Mouse (Mus musculus) limb, embryonic 11.5 days (tissue): ENCODE data around the gene Icosl. TPM values are rescaled to one million over a fixed set of nuclear protein-coding genes. Genes with fewer than 3 reads are reported as not detected.

ENCODE experiments used
- ATAC-seq: fragments of 200-750 bp; cut with Nextera tagmentation; 2 replicates; pipeline ENCODE4 v1.8.0; 2017; ENCODE audit warnings: low read depth; ENCODE audit not compliant: insufficient number of reproducible peaks, low FRiP score, low TSS enrichment
- DNase-seq: peaks from one replicate; pipeline ENCODE4 v3.0.0-alpha.2; 2015; ENCODE audit warnings: low spot score
- H3K27ac ChIP-seq: fragments of 300-500 bp; sonication (generic); replicated peaks from 2 replicates; pipeline ENCODE4 v1.5.1; 2014; ENCODE audit warnings: low read depth, mild to moderate bottlenecking, low read length
- H3K27me3 ChIP-seq: fragments of 300-500 bp; sonication (generic); 2 replicates; pipeline ENCODE4 v1.6.1; 2014; ENCODE audit warnings: mild to moderate bottlenecking, low read length, mixed read lengths; ENCODE audit not compliant: control insufficient read depth, insufficient read depth
- H3K36me3 ChIP-seq: fragments of 300-500 bp; sonication (generic); 2 replicates; pipeline ENCODE4 v1.6.1; 2014; ENCODE audit warnings: mild to moderate bottlenecking, low read length, moderate library complexity, mixed read lengths; ENCODE audit not compliant: control insufficient read depth, insufficient read depth
- H3K4me1 ChIP-seq: fragments of 300-500 bp; sonication (generic); 2 replicates; pipeline ENCODE4 v1.6.1; 2014; ENCODE audit warnings: low read length, mixed read lengths; ENCODE audit not compliant: control insufficient read depth, insufficient read depth
- H3K4me2 ChIP-seq: fragments of 300-500 bp; sonication (generic); 2 replicates; pipeline ENCODE4 v1.6.1; 2014; ENCODE audit warnings: low read depth, mild to moderate bottlenecking, moderate library complexity; ENCODE audit not compliant: severe bottlenecking
- H3K4me3 ChIP-seq: fragments of 300-500 bp; sonication (generic); 2 replicates; pipeline ENCODE4 v1.5.1; 2014; ENCODE audit warnings: low read depth, low read length
- H3K9ac ChIP-seq: fragments of 300-500 bp; sonication (generic); 2 replicates; pipeline ENCODE4 v1.6.1; 2014; ENCODE audit warnings: mild to moderate bottlenecking, low read length
- H3K9me3 ChIP-seq: fragments of 300-500 bp; sonication (generic); 2 replicates; pipeline ENCODE4 v1.6.1; 2016; ENCODE audit warnings: low read length; ENCODE audit not compliant: control insufficient read depth
- WGBS: fragments of 180-500 bp; shearing (Covaris S2); extraction: QIAGEN DNeasy Blood & Tissue Kit; methylation state at CpG from one replicate; pipeline ENCODE4 v1.1.7; 2014; 5-methylcytosine and 5-hydroxymethylcytosine counted together
- polyA plus RNA-seq: library from polyadenylated mRNA; unstranded; fragments of >200 nt; fragmentation: Nextera tagmentation; extraction: Ambion mirVana; gene quantifications from 2 replicates; pipeline ENCODE4 v1.2.1, GENCODE M21; 2014

Gene Icosl
- polyA plus RNA-seq, 1 experiment from 2014 or later = 2.7 TPM

GRCm38 (mm10) chr10:78127931-78128330 lies 58.8 kb downstream of the Icosl start:
- no peaks in the 10 kb centered on the region for H3K27me3 ChIP-seq
- H3K4me2 ChIP-seq = no peak overlapping the region
- H3K36me3 ChIP-seq = no peaks in the 10 kb centered on the region
- WGBS = 31% methylated on average over 1 of the region's 1 CpGs
- no peaks in the 10 kb centered on the region for H3K9me3 ChIP-seq
- no peaks in the 10 kb centered on the region for H3K4me1 ChIP-seq
- no peak overlapping the region for H3K27ac ChIP-seq
- ATAC-seq (no peak), DNase-seq (no peak)
- no peak overlapping the region for H3K4me3 ChIP-seq
- no peak overlapping the region for H3K9ac ChIP-seq

- no peaks in the 10 kb centered on the region for H3K4me1 ChIP-seq
- H3K36me3 ChIP-seq = no peaks in the 10 kb centered on the region
- ATAC-seq = no peak
- H3K9me3 ChIP-seq = no peaks in the 10 kb centered on the region
- H3K9ac ChIP-seq = no peak overlapping the region
- no peaks in the 10 kb centered on the region for H3K27me3 ChIP-seq
- DNase-seq = no peak
- 92% methylated on average over 2 of the region's 2 CpGs for WGBS
- H3K4me3 ChIP-seq = no peak overlapping the region
- no peak overlapping the region for H3K27ac ChIP-seq
- H3K4me2 ChIP-seq = no peak overlapping the region
Observed at GRCm38 (mm10) chr10:78128647-78129046, 59.5 kb downstream of the Icosl start.

GRCm38 (mm10) chr10:78129423-78129822 lies 60.3 kb downstream of the Icosl start:
- H3K9ac ChIP-seq = no peak overlapping the region
- H3K4me1 ChIP-seq = no peaks in the 10 kb centered on the region
- ATAC-seq = no peak
- no peak overlapping the region for H3K27ac ChIP-seq
- no peak overlapping the region for H3K4me2 ChIP-seq
- 48% methylated on average over 11 of the region's 11 CpGs for WGBS
- H3K9me3 ChIP-seq = no peaks in the 10 kb centered on the region
- no peak for DNase-seq
- H3K4me3 ChIP-seq = no peak overlapping the region
- no peaks in the 10 kb centered on the region for H3K36me3 ChIP-seq
- no peaks in the 10 kb centered on the region for H3K27me3 ChIP-seq

GRCm38 (mm10) chr10:78129998-78130397 lies 60.9 kb downstream of the Icosl start:
- no peak overlapping the region for H3K27ac ChIP-seq
- DNase-seq = no peak
- no peaks in the 10 kb centered on the region for H3K36me3 ChIP-seq
- no peak for ATAC-seq
- H3K9me3 ChIP-seq = no peaks in the 10 kb centered on the region
- H3K4me2 ChIP-seq = no peak overlapping the region
- H3K4me3 ChIP-seq = no peak overlapping the region
- 76% methylated on average over 4 of the region's 4 CpGs for WGBS
- no peak overlapping the region for H3K9ac ChIP-seq
- no peaks in the 10 kb centered on the region for H3K27me3 ChIP-seq
- peaks cover 2% of the 10 kb centered on the region; the same call in 1 of the 2 replicates for H3K4me1 ChIP-seq

Other genes starting within 250 kb of the Icosl start
- not detected in 2 replicates for gene Krtap10-4, start 242.2 kb upstream of the Icosl start, polyA plus RNA-seq
- gene Krtap10-10, start 233.4 kb upstream of the Icosl start, polyA plus RNA-seq = not detected in 2 replicates
- gene Gm36176, start 222.5 kb upstream of the Icosl start, polyA plus RNA-seq = not detected in 2 replicates
- gene Gm10318, start 216.4 kb upstream of the Icosl start, polyA plus RNA-seq = not detected in 2 replicates
- not detected in 2 replicates for gene Gm3285, start 207.3 kb upstream of the Icosl start, polyA plus RNA-seq
- 1.4 and 1.5 TPM in 2 replicates for gene Lrrc3, start 166.8 kb upstream of the Icosl start, polyA plus RNA-seq
- gene Trpm2, start 98.7 kb upstream of the Icosl start, polyA plus RNA-seq = 0.10 and 0.27 TPM in 2 replicates
- 29.5 and 31.0 TPM in 2 replicates for gene 1810043G02Rik, start 90.8 kb upstream of the Icosl start, polyA plus RNA-seq
- gene Pfkl, start 59.2 kb upstream of the Icosl start, polyA plus RNA-seq = 157 and 161 TPM in 2 replicates
- gene Dnmt3l, start 27.4 kb upstream of the Icosl start, polyA plus RNA-seq = 0.11 TPM in 1 of 2 replicates, not detected in the other
- gene Aire, start 25.7 kb upstream of the Icosl start, polyA plus RNA-seq = 0.17 and 0.35 TPM in 2 replicates
- gene D10Jhu81e, start 100.5 kb downstream of the Icosl start, polyA plus RNA-seq = 17.4 and 25.9 TPM in 2 replicates
- gene Pwp2, start 115.8 kb downstream of the Icosl start, polyA plus RNA-seq = 23.7 and 26.5 TPM in 2 replicates
- 12.0 and 14.4 TPM in 2 replicates for gene Trappc10, start 175.3 kb downstream of the Icosl start, polyA plus RNA-seq